Mouse (Mus musculus) gastrocnemius, postnatal 10 days (tissue): Measurements from ENCODE around the gene Rabgap1l. TPM values are rescaled to one million over a fixed set of nuclear protein-coding genes. Genes with fewer than 3 reads are reported as not detected.
A peak's percentile ranks its signal among the peaks of the same experiment; 100 is the strongest.
"Not testable (repeated sequence)": the region's sequence is repeated elsewhere in the genome, so short reads cannot be mapped to it uniquely, and the experiment has no call there.

Experiments
- DNase-seq: peaks from one replicate; pipeline ENCODE4 v3.0.0; 2021; ENCODE audit warnings: mixed read lengths
- total RNA-seq, 2 experiments: library from RNA; stranded (reverse); gene quantifications; 2 replicates each; pipeline ENCODE4 v1.2.3; 2021

Gene Rabgap1l
- total RNA-seq, 2 experiments from 2014 or later: 14.2 to 21.4 TPM

- no peak for DNase-seq
Observed at GRCm38 (mm10) chr1:160485028-160485427, 308.0 kb downstream of the Rabgap1l start.

- DNase-seq: no peak
Observed at GRCm38 (mm10) chr1:160481643-160482042, 311.4 kb downstream of the Rabgap1l start.

GRCm38 (mm10) chr1:160467443-160467842, 325.6 kb downstream of the Rabgap1l start:
- no peak for DNase-seq

GRCm38 (mm10) chr1:160465186-160465585, 327.8 kb downstream of the Rabgap1l start:
- no peak for DNase-seq

GRCm38 (mm10) chr1:160464148-160464547, 328.9 kb downstream of the Rabgap1l start:
- no peak for DNase-seq

- no peak for DNase-seq
Observed at GRCm38 (mm10) chr1:160460346-160460745, 332.7 kb downstream of the Rabgap1l start.

- DNase-seq: no peak
Observed at GRCm38 (mm10) chr1:160451663-160452062, 341.3 kb downstream of the Rabgap1l start.

- no peak for DNase-seq
Observed at GRCm38 (mm10) chr1:160448681-160449080, 344.3 kb downstream of the Rabgap1l start.

- DNase-seq: no peak
Observed at GRCm38 (mm10) chr1:160446823-160447222, 346.2 kb downstream of the Rabgap1l start.

- DNase-seq: no peak
Observed at GRCm38 (mm10) chr1:160443506-160443905, 349.5 kb downstream of the Rabgap1l start.

- no peak for DNase-seq
Observed at GRCm38 (mm10) chr1:160441679-160442078, 351.3 kb downstream of the Rabgap1l start.

GRCm38 (mm10) chr1:160441161-160441560, 351.9 kb downstream of the Rabgap1l start:
- no peak for DNase-seq

GRCm38 (mm10) chr1:160438820-160439219, 354.2 kb downstream of the Rabgap1l start:
- DNase-seq: no peak

GRCm38 (mm10) chr1:160417196-160417854, 375.7 kb downstream of the Rabgap1l start:
- DNase-seq: no peak

GRCm38 (mm10) chr1:160410822-160411221, 382.2 kb downstream of the Rabgap1l start:
- DNase-seq: no peak

GRCm38 (mm10) chr1:160409689-160410088, 383.3 kb downstream of the Rabgap1l start:
- not testable (repeated sequence) for DNase-seq

- no peak for DNase-seq
Observed at GRCm38 (mm10) chr1:160409123-160409522, 383.9 kb downstream of the Rabgap1l start.

- DNase-seq: no peak
Observed at GRCm38 (mm10) chr1:160408302-160408897, 384.6 kb downstream of the Rabgap1l start.

GRCm38 (mm10) chr1:160399428-160399827, 393.6 kb downstream of the Rabgap1l start:
- no peak for DNase-seq

- DNase-seq: no peak
Observed at GRCm38 (mm10) chr1:160397037-160397436, 396.0 kb downstream of the Rabgap1l start.

- no peak for DNase-seq
Observed at GRCm38 (mm10) chr1:160387446-160387845, 405.6 kb downstream of the Rabgap1l start.

GRCm38 (mm10) chr1:160378367-160378766, 414.6 kb downstream of the Rabgap1l start:
- no peak for DNase-seq

GRCm38 (mm10) chr1:160377337-160378336, 415.4 kb downstream of the Rabgap1l start:
- DNase-seq: peak; percentile 14
